Mouse (Mus musculus) heart, embryonic 11.5 days (tissue): ENCODE measurements around the gene Zfp422. TPM values are rescaled to one million over a fixed set of nuclear protein-coding genes. Genes with fewer than 3 reads are reported as not detected.

ENCODE experiments used
- ATAC-seq: fragments of 200-750 bp; cut with Nextera tagmentation; replicated peaks from 2 replicates; pipeline ENCODE4 v1.8.0; 2017; ENCODE audit warnings: moderate library complexity; ENCODE audit not compliant: insufficient number of reproducible peaks, low FRiP score, low TSS enrichment
- H3K27ac ChIP-seq: fragments of 300-500 bp; sonication (generic); 2 replicates; pipeline ENCODE4 v1.5.1; 2014; ENCODE audit warnings: mild to moderate bottlenecking, low read depth, low read length
- H3K27me3 ChIP-seq: fragments of 300-500 bp; sonication (generic); 2 replicates; pipeline ENCODE4 v1.6.1; 2014; ENCODE audit warnings: mild to moderate bottlenecking, low read length, mixed read lengths; ENCODE audit not compliant: control insufficient read depth, insufficient read depth
- H3K36me3 ChIP-seq: fragments of 300-500 bp; sonication (generic); 2 replicates; pipeline ENCODE4 v1.6.1; 2014; ENCODE audit warnings: mild to moderate bottlenecking, low read length, moderate library complexity, mixed read lengths; ENCODE audit not compliant: control insufficient read depth, insufficient read depth
- H3K4me1 ChIP-seq: fragments of 300-500 bp; sonication (generic); 2 replicates; pipeline ENCODE4 v1.6.1; 2014; ENCODE audit warnings: low read length; ENCODE audit not compliant: control insufficient read depth, insufficient read depth
- H3K4me2 ChIP-seq: fragments of 300-500 bp; sonication (generic); 2 replicates; pipeline ENCODE4 v1.6.1; 2014; ENCODE audit warnings: mild to moderate bottlenecking, moderate library complexity
- H3K4me3 ChIP-seq: fragments of 300-500 bp; sonication (generic); 2 replicates; pipeline ENCODE4 v1.5.1; 2014; ENCODE audit warnings: low read depth, low read length
- H3K9ac ChIP-seq: fragments of 300-500 bp; sonication (generic); 2 replicates; pipeline ENCODE4 v1.6.1; 2014; ENCODE audit warnings: mild to moderate bottlenecking, low read depth, low read length, moderate library complexity
- H3K9me3 ChIP-seq: fragments of 300-500 bp; sonication (generic); replicated peaks from 2 replicates; pipeline ENCODE4 v1.6.1; 2016; ENCODE audit warnings: low read length; ENCODE audit not compliant: control insufficient read depth
- WGBS: fragments of 180-500 bp; shearing (Covaris S2); extraction: QIAGEN DNeasy Blood & Tissue Kit; methylation state at CpG from one replicate; pipeline ENCODE4 v1.1.7; 2014; ENCODE audit not compliant: insufficient replicate concordance; 5-methylcytosine and 5-hydroxymethylcytosine counted together
- polyA plus RNA-seq: library from polyadenylated mRNA; unstranded; fragments of >200 nt; fragmentation: Nextera tagmentation; extraction: Ambion mirVana; gene quantifications from 2 replicates; pipeline ENCODE4 v1.2.1, GENCODE M21; 2014

The Zfp422 gene
- 104 and 106 TPM in 2 replicates for polyA plus RNA-seq

DNA sequence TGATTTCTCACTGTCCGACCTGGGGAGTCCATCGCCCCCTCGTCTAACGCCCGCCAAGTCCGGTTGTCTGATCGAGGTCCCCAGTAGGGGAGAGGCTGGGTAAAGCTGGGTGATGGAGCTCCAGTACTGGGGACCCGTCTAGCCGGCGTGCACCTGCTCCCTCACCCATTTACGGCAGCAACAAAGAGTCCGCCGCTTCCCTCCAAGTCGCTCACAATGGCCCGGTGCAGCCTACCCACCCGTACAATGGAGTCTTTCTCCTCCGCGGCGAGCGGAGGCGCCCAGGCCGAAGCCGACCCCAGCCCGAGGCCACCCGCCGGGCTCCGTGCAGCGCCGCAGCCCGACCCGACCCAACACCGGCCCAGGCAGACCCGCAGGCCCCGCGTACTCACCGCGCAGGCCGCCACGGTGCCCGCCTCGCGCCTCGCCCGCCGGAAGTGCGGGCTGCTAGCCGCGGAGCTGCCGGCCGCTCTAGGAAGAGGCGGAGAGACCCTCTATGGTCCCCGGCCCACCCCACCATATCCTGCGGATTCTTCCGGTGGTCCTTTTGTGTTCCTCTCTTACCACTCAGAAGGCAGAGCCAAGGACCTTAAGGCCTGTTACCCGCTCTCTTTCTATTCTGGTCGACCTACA lies at the start of gene Zfp422:
TSS of gene Zfp422 (minus strand) at position 461 of the 633 bp plus-strand sequence.
- Histone ChIP-seq H3K27ac (peak within 1 kb of the TSS; percentile 88), H3K9me3 (no peaks in the 10 kb centered on the region), H3K36me3 (peaks cover 8% of the 10 kb centered on the region; the same call in 1 of the 2 replicates), H3K27me3 (no peaks in the 10 kb centered on the region), H3K9ac (peak within 1 kb of the TSS; percentile 99), H3K4me1 (peaks cover 2% of the 10 kb centered on the region; the same call in 1 of the 2 replicates), H3K4me2 (peak within 1 kb of the TSS; percentile 83), H3K4me3 (peak within 1 kb of the TSS; percentile 80)
- ATAC-seq = peak; percentile 88
- WGBS = under 1% methylated on average over 55 of the region's 56 CpGs

DNA sequence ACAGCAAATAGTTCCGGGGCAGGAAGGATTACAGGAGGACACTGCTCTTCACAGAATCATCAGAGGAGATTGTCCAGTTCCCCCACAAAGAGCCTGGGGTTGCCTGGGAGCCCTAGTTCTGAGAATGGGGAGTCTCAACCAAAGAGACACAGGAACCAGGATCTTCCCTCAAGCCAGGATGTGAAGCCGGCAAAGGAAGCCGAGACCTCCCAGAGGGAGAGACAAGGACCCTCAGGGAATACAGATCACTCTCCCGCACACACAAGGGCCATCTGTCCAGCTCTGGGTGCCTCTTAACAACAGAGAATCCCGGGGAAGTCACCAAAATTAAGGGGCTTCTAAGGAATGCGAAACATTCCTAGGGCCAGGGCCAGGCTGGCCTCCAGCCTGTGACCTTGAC lies 48.5 kb upstream of the Zfp422 start:
- Histone ChIP-seq H3K9ac (no peak overlapping the region), H3K4me1 (peaks cover 27% of the 10 kb centered on the region), H3K27ac (no peak overlapping the region), H3K36me3 (no peaks in the 10 kb centered on the region), H3K9me3 (no peaks in the 10 kb centered on the region), H3K4me2 (no peak overlapping the region), H3K4me3 (no peak overlapping the region), H3K27me3 (no peaks in the 10 kb centered on the region)
- WGBS = 63% methylated on average over 6 of the region's 6 CpGs
- no peak for ATAC-seq

DNA sequence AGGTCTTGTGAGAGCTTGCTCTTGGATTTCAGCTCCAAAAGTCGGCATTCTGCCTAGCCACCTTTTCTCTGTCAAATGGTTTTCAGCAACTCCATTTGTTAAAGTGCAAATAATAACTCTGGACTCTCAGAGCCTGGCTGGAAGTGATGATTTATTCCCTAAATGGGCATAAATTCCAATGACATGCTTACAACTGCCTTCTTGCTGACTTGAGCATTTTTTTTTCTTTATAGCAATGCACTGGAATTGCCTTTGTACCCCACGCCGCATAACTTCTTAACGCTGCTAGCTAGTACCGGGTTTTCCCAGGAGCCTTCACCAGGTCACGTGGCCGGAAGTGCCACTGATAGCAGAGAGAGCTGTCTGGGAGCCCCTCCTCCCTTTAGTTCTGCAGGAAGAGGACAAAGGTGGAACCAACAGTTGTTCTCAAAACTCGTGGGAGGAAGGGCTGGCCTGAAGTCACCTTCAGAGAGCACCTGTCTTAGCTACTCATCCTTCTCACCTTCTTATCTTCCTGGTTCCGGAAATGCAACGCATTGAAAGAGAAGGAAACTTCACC lies 47.6 kb upstream of the Zfp422 start:
- no peak overlapping the region for H3K4me2 ChIP-seq
- H3K27me3 ChIP-seq = no peaks in the 10 kb centered on the region; the same call in 1 of the 2 replicates
- H3K4me3 ChIP-seq = no peak overlapping the region
- WGBS = 41% methylated on average over 10 of the region's 10 CpGs
- H3K4me1 ChIP-seq = peaks cover 29% of the 10 kb centered on the region
- ATAC-seq = no peak
- no peak overlapping the region for H3K27ac ChIP-seq
- H3K36me3 ChIP-seq = no peaks in the 10 kb centered on the region
- no peak overlapping the region for H3K9ac ChIP-seq
- H3K9me3 ChIP-seq = no peaks in the 10 kb centered on the region

DNA sequence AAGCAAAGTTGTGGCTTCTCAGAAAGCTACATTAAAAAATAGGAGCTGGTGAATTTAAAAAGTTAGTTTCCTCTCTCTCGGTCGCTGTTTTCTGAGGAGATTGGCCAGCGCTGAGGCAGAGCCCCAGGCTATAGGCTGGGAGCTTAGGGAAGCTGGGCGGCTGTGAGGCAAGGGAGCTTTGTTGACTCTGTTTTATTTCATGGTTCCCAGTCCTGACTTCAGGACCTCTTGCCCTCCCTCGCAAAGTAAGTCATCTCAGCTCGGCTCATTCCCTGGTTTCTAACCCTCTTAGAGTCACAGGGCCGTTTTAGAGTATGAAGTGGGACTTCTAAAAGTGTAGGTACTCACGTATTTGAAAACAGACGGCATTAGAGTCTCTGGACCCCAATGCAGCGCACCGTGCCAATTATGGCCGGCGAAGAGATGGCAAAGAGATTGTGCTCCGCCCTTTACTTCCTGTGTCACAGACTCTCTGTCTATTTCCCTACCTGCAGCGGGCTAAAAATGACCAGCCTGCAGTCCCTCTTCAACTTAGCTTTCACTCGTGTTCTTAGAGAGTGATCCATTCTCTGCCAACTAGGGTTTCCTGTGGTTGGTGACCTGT lies 45.6 kb upstream of the Zfp422 start:
- Histone ChIP-seq H3K4me3 (peak overlapping the region; percentile 59), H3K27me3 (no peaks in the 10 kb centered on the region; the same call in 1 of the 2 replicates), H3K27ac (peak overlapping the region; percentile 76; the same call in 1 of the 2 replicates), H3K4me1 (peaks cover 28% of the 10 kb centered on the region), H3K4me2 (peak overlapping the region; percentile 96), H3K9me3 (no peaks in the 10 kb centered on the region), H3K9ac (peak overlapping the region; percentile 68), H3K36me3 (no peaks in the 10 kb centered on the region)
- 19% methylated on average over 16 of the region's 16 CpGs for WGBS
- ATAC-seq = no peak

DNA sequence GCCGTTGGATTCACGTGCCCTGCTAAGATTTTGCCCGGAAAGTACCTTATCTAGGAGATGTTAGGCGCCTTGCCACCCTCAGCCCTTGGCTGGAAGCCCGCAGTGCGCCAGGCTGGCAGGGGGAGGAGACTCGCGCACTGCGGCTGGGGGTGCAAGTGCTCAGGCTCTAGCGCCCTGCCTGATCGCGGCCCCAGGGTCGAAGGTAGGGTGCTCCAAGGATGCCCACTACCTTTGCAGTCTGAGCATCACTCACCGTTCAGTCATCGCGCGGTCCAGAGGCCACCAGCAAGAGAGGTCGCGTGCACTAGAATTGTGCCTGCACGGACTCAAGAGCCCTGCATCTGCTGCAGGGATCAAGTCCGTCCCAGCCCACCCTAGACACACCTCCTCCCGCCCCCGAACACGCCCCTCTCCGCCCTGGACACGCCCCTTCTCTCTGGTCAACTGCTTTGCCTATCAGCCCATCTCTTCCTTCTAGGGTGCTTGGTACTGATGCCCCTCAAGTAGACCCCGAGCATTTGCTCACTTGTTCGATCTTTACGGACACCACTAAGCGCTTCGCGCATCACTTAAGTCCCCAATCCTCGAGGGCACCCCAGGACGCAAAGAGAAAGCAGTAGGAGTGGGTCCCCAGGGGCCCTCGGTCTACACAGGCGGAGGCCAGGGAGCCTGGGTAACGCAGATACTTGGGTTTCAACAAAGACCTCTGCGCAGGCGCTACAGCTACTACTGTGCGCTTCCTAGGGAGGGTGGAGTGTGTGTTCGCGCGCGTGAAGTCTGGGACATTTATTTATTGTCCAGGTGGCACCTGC lies 44.9 kb upstream of the Zfp422 start, which contains the start of gene Rassf4:
TSS of gene Rassf4 (minus strand) at position 482 of the 812 bp plus-strand sequence.
- WGBS = under 1% methylated on average over 44 of the region's 44 CpGs
- H3K27me3 ChIP-seq = no peaks in the 10 kb centered on the region; the same call in 1 of the 2 replicates
- ATAC-seq = peak; percentile 81
- peaks cover 28% of the 10 kb centered on the region for H3K4me1 ChIP-seq
- peak within 1 kb of the TSS; percentile 96 for H3K4me2 ChIP-seq
- H3K4me3 ChIP-seq = peak within 1 kb of the TSS; percentile 59
- H3K9ac ChIP-seq = peak within 1 kb of the TSS; percentile 68
- H3K27ac ChIP-seq = peak within 1 kb of the TSS; percentile 76
- no peaks in the 10 kb centered on the region for H3K9me3 ChIP-seq
- no peaks in the 10 kb centered on the region for H3K36me3 ChIP-seq

DNA sequence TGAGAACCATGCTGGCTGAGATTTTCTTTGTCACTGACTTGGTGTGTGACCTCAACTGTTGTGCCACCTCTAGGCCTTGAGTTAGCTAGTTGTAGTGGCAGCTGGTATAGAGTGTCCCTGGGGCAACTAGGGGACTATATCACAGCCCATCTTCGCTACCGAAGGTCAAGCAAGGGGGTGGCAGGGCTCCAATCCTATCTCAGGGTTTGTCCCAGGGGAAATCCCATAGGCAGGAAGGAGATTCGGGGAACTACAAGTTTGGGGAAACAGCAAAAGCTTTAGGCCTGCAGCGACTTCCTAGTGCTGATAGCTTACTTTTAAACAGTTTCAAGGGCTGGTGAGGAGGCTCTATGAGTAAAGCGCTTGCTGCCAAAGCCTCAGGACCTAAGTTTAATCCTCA lies 43.5 kb upstream of the Zfp422 start:
- Histone ChIP-seq H3K27me3 (no peaks in the 10 kb centered on the region; the same call in 1 of the 2 replicates), H3K9ac (no peak overlapping the region), H3K36me3 (no peaks in the 10 kb centered on the region), H3K9me3 (no peaks in the 10 kb centered on the region), H3K27ac (no peak overlapping the region), H3K4me2 (peak overlapping the region; percentile 96; the same call in 1 of the 2 replicates), H3K4me1 (peaks cover 28% of the 10 kb centered on the region), H3K4me3 (no peak overlapping the region)
- WGBS = 55% methylated on average over 5 of the region's 5 CpGs
- ATAC-seq = no peak

DNA sequence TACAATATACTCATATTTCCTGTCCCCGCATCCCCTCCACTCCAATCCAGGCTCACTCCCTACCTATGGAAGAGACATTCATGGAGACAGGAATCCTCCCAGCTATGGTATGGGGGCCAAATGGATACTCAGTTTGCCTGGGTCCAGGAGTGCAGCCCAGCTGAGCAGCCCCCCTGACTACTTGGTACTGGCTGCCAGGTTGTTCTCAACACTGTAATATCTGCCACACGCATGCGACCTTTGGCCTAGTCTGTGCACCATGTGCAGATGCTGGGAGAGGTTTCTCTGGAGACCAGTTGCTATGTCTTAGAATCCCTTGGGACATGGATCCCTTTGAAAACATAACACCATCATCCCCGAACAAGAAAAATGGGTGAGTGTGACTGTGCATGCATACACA lies 43.0 kb upstream of the Zfp422 start:
- H3K36me3 ChIP-seq = no peaks in the 10 kb centered on the region
- H3K27me3 ChIP-seq = no peaks in the 10 kb centered on the region; the same call in 1 of the 2 replicates
- no peak overlapping the region for H3K9ac ChIP-seq
- H3K4me3 ChIP-seq = no peak overlapping the region
- no peak overlapping the region for H3K27ac ChIP-seq
- 84% methylated on average over 4 of the region's 4 CpGs for WGBS
- no peak overlapping the region for H3K4me2 ChIP-seq
- H3K4me1 ChIP-seq = peaks cover 24% of the 10 kb centered on the region
- no peak for ATAC-seq
- no peaks in the 10 kb centered on the region for H3K9me3 ChIP-seq

DNA sequence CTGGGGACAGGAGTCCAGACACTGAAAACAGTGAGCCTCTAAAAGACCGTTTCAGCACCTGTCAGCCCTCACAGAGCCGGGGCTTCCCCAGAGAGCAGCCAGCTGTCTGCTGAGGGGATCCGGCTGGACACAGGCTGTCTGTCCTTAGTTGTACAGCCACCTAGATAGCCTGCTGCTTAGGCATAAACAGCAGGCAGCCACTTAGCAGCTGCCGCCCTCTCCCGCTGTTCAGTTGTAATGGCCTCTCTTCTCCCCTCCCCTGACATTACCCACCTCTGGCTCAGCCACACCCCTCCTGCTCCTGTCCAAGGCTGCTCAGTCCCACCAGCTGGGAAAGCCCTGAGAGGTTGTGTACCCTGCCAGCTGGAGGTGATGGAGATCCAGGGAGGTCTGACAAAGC lies 42.2 kb upstream of the Zfp422 start:
- 0 out of 2 replicates have a peak overlapping the region, but pooled peaks have one; percentile 46 for H3K27ac ChIP-seq
- peaks cover 19% of the 10 kb centered on the region for H3K4me1 ChIP-seq
- peak overlapping the region; percentile 23; the same call in 1 of the 2 replicates for H3K4me2 ChIP-seq
- 13% methylated on average over 5 of the region's 5 CpGs for WGBS
- H3K27me3 ChIP-seq = no peaks in the 10 kb centered on the region; the same call in 1 of the 2 replicates
- no peak for ATAC-seq
- H3K36me3 ChIP-seq = no peaks in the 10 kb centered on the region
- no peaks in the 10 kb centered on the region for H3K9me3 ChIP-seq
- 0 out of 2 replicates have a peak overlapping the region, but pooled peaks have one; percentile 16 for H3K9ac ChIP-seq
- no peak overlapping the region for H3K4me3 ChIP-seq
